Comparison of ENCODE assay signal across 26 mouse cellular contexts in genomic region chr1:39973911-39974310, GRCm38 (mm10).
DNase-seq lines count a peak whose midpoint lies in the region; ATAC-seq lines count a peak whose summit lies in the region.
"Had no signal": no experiment of that assay in that cellular context is flagged by ENCODE, and none has a peak within 500 bp of the region (broad histone marks: within the 10 kb centered on the region; RNA-seq: fewer than 3 reads in every experiment).

No protein-coding gene starts in this region.

- no peak for ATAC-seq in midbrain, embryonic 15.5 days (replicated peaks)
- no peak for ATAC-seq in midbrain, embryonic 16.5 days
- ATAC-seq: forebrain, embryonic 13.5 days; forebrain, postnatal 0 days had no signal

- no peak overlapping the region for H3K4me2 ChIP-seq in midbrain, embryonic 15.5 days
- H3K4me2 ChIP-seq in midbrain, embryonic 16.5 days (ENCODE audit: low read length) = no peak overlapping the region
- H3K4me2 ChIP-seq: embryonic facial prominence, embryonic 13.5 days; forebrain, embryonic 13.5 days; heart, embryonic 13.5 days; hindbrain, embryonic 12.5 days; hindbrain, embryonic 15.5 days had no signal

- no peaks in the 10 kb centered on the region for H3K9me3 ChIP-seq in midbrain, embryonic 15.5 days
- no peaks in the 10 kb centered on the region for H3K9me3 ChIP-seq in midbrain, embryonic 16.5 days (replicated peaks; ENCODE audit: control insufficient read depth, low read length, poor library complexity, severe bottlenecking)
- H3K9me3 ChIP-seq in forebrain, embryonic 10.5 days = no peaks in the 10 kb centered on the region
- H3K9me3 ChIP-seq: embryonic facial prominence, embryonic 10.5 days; embryonic facial prominence, embryonic 13.5 days; forebrain, embryonic 13.5 days; heart, embryonic 10.5 days; heart, embryonic 13.5 days; hindbrain, embryonic 12.5 days; hindbrain, embryonic 15.5 days had no signal

- H3K4me1 ChIP-seq in midbrain, embryonic 15.5 days = peaks cover 30% of the 10 kb centered on the region
- peaks cover 13% of the 10 kb centered on the region for H3K4me1 ChIP-seq in midbrain, embryonic 16.5 days (ENCODE audit: control insufficient read depth, insufficient read depth, low read length)
- H3K4me1 ChIP-seq in forebrain, embryonic 10.5 days = peaks cover 14% of the 10 kb centered on the region

- peaks cover 13% of the 10 kb centered on the region; the same call in 1 of the 2 replicates for H3K36me3 ChIP-seq in midbrain, embryonic 15.5 days (replicated peaks)
- H3K36me3 ChIP-seq in midbrain, embryonic 16.5 days (ENCODE audit: control insufficient read depth, insufficient read depth, low read length) = peaks cover 5% of the 10 kb centered on the region
- peaks cover 67% of the 10 kb centered on the region for H3K36me3 ChIP-seq in forebrain, embryonic 10.5 days (replicated peaks)

- peak; percentile 35 for DNase-seq in heart, adult 11 months
- no peak for DNase-seq in heart, postnatal 14 days
- peak; percentile 32 for DNase-seq in naive thymus-derived CD4-positive, alpha-beta T cell, adult 2 months (ENCODE audit: low read depth)
- DNase-seq in forebrain, embryonic 10.5 days (ENCODE audit: extremely low spot score, low spot score) = no peak
- DNase-seq: adrenal gland, adult 2 months; adrenal gland, postnatal 14 days; B cell, adult 2 months; cerebellum, adult 11-12 months; cerebellum, adult 8-10 months; cerebellum, postnatal 10 days; cerebellum, postnatal 36 days; embryo, embryonic 11 days; forebrain, postnatal 0 days; gastrocnemius, adult 2 months; gastrocnemius, postnatal 14 days; heart, adult 2 months had no signal

- no peak overlapping the region for H3K9ac ChIP-seq in midbrain, embryonic 15.5 days
- no peak overlapping the region for H3K9ac ChIP-seq in midbrain, embryonic 16.5 days (ENCODE audit: low read depth, low read length)
- H3K9ac ChIP-seq: embryonic facial prominence, embryonic 13.5 days; forebrain, embryonic 13.5 days; forebrain, postnatal 0 days; heart, embryonic 13.5 days; hindbrain, embryonic 12.5 days; hindbrain, embryonic 15.5 days had no signal

- WGBS in midbrain, embryonic 15.5 days = 70% methylated on average over 4 of the region's 4 CpGs
- WGBS in midbrain, embryonic 16.5 days = 67% methylated on average over 4 of the region's 4 CpGs
- 85% methylated on average over 4 of the region's 4 CpGs for WGBS in forebrain, embryonic 10.5 days

- no peak overlapping the region for H3K4me3 ChIP-seq in midbrain, embryonic 15.5 days
- no peak overlapping the region for H3K4me3 ChIP-seq in midbrain, embryonic 16.5 days (ENCODE audit: low read depth, low read length)
- no peak overlapping the region for H3K4me3 ChIP-seq in forebrain, embryonic 10.5 days
- H3K4me3 ChIP-seq: embryonic facial prominence, embryonic 10.5 days; embryonic facial prominence, embryonic 13.5 days; erythroblast, embryonic 14.5 days; forebrain, embryonic 13.5 days; gastrocnemius, adult 2 months; heart, adult 2 months; heart, embryonic 10.5 days; heart, embryonic 13.5 days; hindbrain, embryonic 12.5 days; hindbrain, embryonic 15.5 days had no signal

- H3K27ac ChIP-seq in midbrain, embryonic 15.5 days = 0 out of 2 replicates have a peak overlapping the region, but pooled peaks have one; percentile 34
- H3K27ac ChIP-seq in midbrain, embryonic 16.5 days (ENCODE audit: low read length) = no peak overlapping the region
- no peak overlapping the region for H3K27ac ChIP-seq in forebrain, embryonic 10.5 days
- H3K27ac ChIP-seq: embryonic facial prominence, embryonic 10.5 days; embryonic facial prominence, embryonic 13.5 days; forebrain, embryonic 13.5 days; gastrocnemius, adult 2 months; heart, adult 2 months; heart, embryonic 10.5 days; heart, embryonic 13.5 days; hindbrain, embryonic 12.5 days had no signal

- intact Hi-C loops in heart, postnatal 14 days (cut with DNase I) = no loop called here

- no peaks in the 10 kb centered on the region for H3K27me3 ChIP-seq in midbrain, embryonic 15.5 days (replicated peaks)
- H3K27me3 ChIP-seq in midbrain, embryonic 16.5 days (ENCODE audit: control insufficient read depth, insufficient read depth, low read depth, low read length) = no peaks in the 10 kb centered on the region
- H3K27me3 ChIP-seq in forebrain, embryonic 10.5 days (ENCODE audit: poor library complexity, severe bottlenecking) = no peaks in the 10 kb centered on the region
- H3K27me3 ChIP-seq: embryonic facial prominence, embryonic 13.5 days; forebrain, embryonic 13.5 days; heart, embryonic 13.5 days; hindbrain, embryonic 12.5 days; hindbrain, embryonic 15.5 days had no signal

Comparison
In these comparisons a context has a peak if more than half of its experiments do, and no peak if none do; other contexts are left out.
1. DNase-seq: peak in heart, adult 11 months (single experiment) and naive thymus-derived CD4-positive, alpha-beta T cell, adult 2 months (single experiment); none in heart, postnatal 14 days (0 of 2) and forebrain, embryonic 10.5 days (single experiment).